Mouse (Mus musculus): ENCODE measurements around the gene Add3.

DNA sequence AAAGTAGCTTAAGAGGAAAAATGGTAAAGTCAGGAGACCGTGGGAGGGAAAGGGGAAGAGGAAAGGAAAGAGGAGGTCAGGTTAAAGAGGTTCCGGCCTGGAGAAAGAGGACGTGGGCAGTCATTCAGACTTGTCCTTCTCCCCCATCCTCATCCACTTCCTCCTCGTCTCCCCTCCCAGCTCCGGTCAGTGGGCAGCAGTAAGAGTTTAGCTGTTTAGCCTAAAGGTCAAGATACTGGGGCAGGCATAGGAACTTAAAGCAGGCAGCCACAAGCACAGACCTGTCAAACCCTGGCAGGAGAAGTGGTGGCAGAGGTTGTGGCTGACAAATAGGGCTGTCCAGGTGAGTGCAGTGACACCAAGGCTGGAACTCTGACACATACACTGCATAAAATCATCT, 30.4 kb downstream of the Add3 start:
- TF ChIP-seq CTCF (conservative IDR thresholded peaks at IDR 0.05; ENCODE audit: low read length) (no peak), NANOG (IDR thresholded peaks at IDR 0.05; ENCODE audit: borderline replicate concordance, low read length) (no peak)

Data from E14TG2a.4 (cell line).